In the genomic region with DNA sequence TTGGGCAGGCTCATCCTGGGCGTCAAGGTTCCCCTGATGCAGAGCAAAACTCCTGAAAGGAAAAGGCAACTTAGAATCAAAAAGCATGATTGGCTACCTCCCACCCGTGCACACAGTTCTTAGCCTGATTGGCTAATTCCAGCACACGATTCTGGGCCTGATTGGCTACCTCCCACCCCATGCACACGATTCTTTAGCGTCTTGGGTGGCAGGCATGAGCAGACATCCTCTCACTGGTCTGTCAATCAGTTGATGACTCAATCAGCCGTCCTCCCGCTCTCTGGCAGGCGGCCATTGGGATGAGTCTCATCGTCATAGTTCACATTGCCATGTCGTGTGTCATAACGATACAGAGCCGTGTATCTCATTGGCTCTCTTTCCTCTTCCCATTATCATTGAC, we compare ENCODE assay signal across 11 mouse cellular contexts. TPM values are rescaled to one million over a fixed set of nuclear protein-coding genes. Genes with fewer than 3 reads are reported as not detected.
DNase-seq lines count a peak whose midpoint lies in the region; ATAC-seq and TF ChIP-seq lines count a peak whose summit lies in the region.
"Had no signal": no experiment of that assay in that cellular context is flagged by ENCODE, and none has a peak within 500 bp of the region (broad histone marks: within the 10 kb centered on the region; RNA-seq: fewer than 3 reads in every experiment).

No protein-coding gene starts in this region.

- no peaks in the 10 kb centered on the region for H3K79me2 ChIP-seq in MEL (ENCODE audit: control insufficient read depth, insufficient read depth, low read length, poor library complexity)

- no peak overlapping the region for H3K4me3 ChIP-seq in kidney, embryonic 14.5 days (ENCODE audit: low read length)
- H3K4me3 ChIP-seq in kidney, embryonic 15.5 days (replicated peaks), result no peak overlapping the region
- H3K4me3 ChIP-seq in MEL (ENCODE audit: control insufficient read depth in 1 of 2, insufficient read depth in 1 of 2, low read depth in 2 of 2, low read length in 2 of 2), result no peak overlapping the region
- no peak overlapping the region for H3K4me3 ChIP-seq in lung, embryonic 16.5 days (ENCODE audit: low read length)
- H3K4me3 ChIP-seq: embryonic facial prominence, embryonic 13.5 days; limb, embryonic 15.5 days had no signal

- no peak for TF ChIP-seq EP300 in MEL (IDR thresholded peaks at IDR 0.05; ENCODE audit: low read depth in 1 of 2, low read length in 2 of 2)

- no peaks in the 10 kb centered on the region for H3K9me3 ChIP-seq in kidney, embryonic 14.5 days (ENCODE audit: control insufficient read depth, low read length)
- H3K9me3 ChIP-seq in kidney, embryonic 15.5 days (replicated peaks), result no peaks in the 10 kb centered on the region
- H3K9me3 ChIP-seq in MEL (replicated peaks; ENCODE audit: insufficient read depth, low read length), result no peaks in the 10 kb centered on the region
- no peaks in the 10 kb centered on the region for H3K9me3 ChIP-seq in lung, embryonic 16.5 days (ENCODE audit: control insufficient read depth, low read length)
- H3K9me3 ChIP-seq: embryonic facial prominence, embryonic 13.5 days; limb, embryonic 15.5 days had no signal

- peak; percentile 9; the same call in 1 of the 2 replicates for ATAC-seq in kidney, embryonic 14.5 days (ENCODE audit: low FRiP score, low TSS enrichment)
- no peak for ATAC-seq in kidney, embryonic 15.5 days (replicated peaks; ENCODE audit: low FRiP score)
- ATAC-seq in lung, embryonic 16.5 days (ENCODE audit: low read depth), result peak; percentile 53; the same call in 1 of the 2 replicates
- no peak for ATAC-seq in frontal cortex, adult (ENCODE audit: low TSS enrichment)
- ATAC-seq in monocyte, adult 5-6 weeks (replicated peaks; ENCODE audit: insufficient number of reproducible peaks, low FRiP score, low TSS enrichment, poor library complexity, severe bottlenecking), result no peak

- no peak overlapping the region for H3K27ac ChIP-seq in kidney, embryonic 14.5 days (ENCODE audit: low read depth, low read length)
- H3K27ac ChIP-seq in kidney, embryonic 15.5 days, result no peak overlapping the region
- H3K27ac ChIP-seq in MEL (ENCODE audit: control insufficient read depth, low read depth, low read length), result no peak overlapping the region
- H3K27ac ChIP-seq in lung, embryonic 16.5 days (ENCODE audit: low read length), result no peak overlapping the region
- H3K27ac ChIP-seq: embryonic facial prominence, embryonic 13.5 days; limb, embryonic 15.5 days had no signal

- no peak overlapping the region for H3K4me2 ChIP-seq in kidney, embryonic 14.5 days (replicated peaks; ENCODE audit: low read depth, low read length)
- H3K4me2 ChIP-seq in kidney, embryonic 15.5 days, result no peak overlapping the region
- no peak overlapping the region for H3K4me2 ChIP-seq in lung, embryonic 16.5 days (ENCODE audit: low read depth, low read length)
- H3K4me2 ChIP-seq: embryonic facial prominence, embryonic 13.5 days; limb, embryonic 15.5 days had no signal

- peak; percentile 20 for DNase-seq in MEL (ENCODE audit: low read depth, low spot score)
- peak; percentile 92 to 95 for DNase-seq in adrenal gland, postnatal 36 days
- DNase-seq in heart, postnatal 14 days, result no peak

- H3K36me3 ChIP-seq in kidney, embryonic 14.5 days (ENCODE audit: control insufficient read depth, insufficient read depth, low read length), result no peaks in the 10 kb centered on the region
- no peaks in the 10 kb centered on the region for H3K36me3 ChIP-seq in kidney, embryonic 15.5 days
- peaks cover 0 to 2% of the 10 kb centered on the region in 2 experiments; a peak in 1 of 4 replicates for H3K36me3 ChIP-seq in MEL (ENCODE audit: control insufficient read depth in 1 of 2, insufficient read depth in 2 of 2, low read length in 2 of 2)
- H3K36me3 ChIP-seq in lung, embryonic 16.5 days (ENCODE audit: control insufficient read depth, insufficient read depth, low read length), result no peaks in the 10 kb centered on the region
- H3K36me3 ChIP-seq: embryonic facial prominence, embryonic 13.5 days; limb, embryonic 15.5 days had no signal

- no peak overlapping the region for H3K9ac ChIP-seq in kidney, embryonic 14.5 days (ENCODE audit: low read depth, low read length)
- no peak overlapping the region for H3K9ac ChIP-seq in kidney, embryonic 15.5 days
- H3K9ac ChIP-seq in MEL (ENCODE audit: control insufficient read depth, low read depth, low read length, poor library complexity, severe bottlenecking), result no peak overlapping the region
- H3K9ac ChIP-seq in lung, embryonic 16.5 days (ENCODE audit: low read length), result no peak overlapping the region
- H3K9ac ChIP-seq: embryonic facial prominence, embryonic 13.5 days; limb, embryonic 15.5 days had no signal

- TF ChIP-seq CTCF in MEL (IDR thresholded peaks at IDR 0.05 in 2 of 3, conservative IDR thresholded peaks at IDR 0.05 in 1 of 3; ENCODE audit: control insufficient read depth in 1 of 3, insufficient read depth in 1 of 3, low read depth in 2 of 3, low read length in 3 of 3, poor library complexity in 1 of 3, severe bottlenecking in 1 of 3), result no peak

- H3K27me3 ChIP-seq in kidney, embryonic 14.5 days (ENCODE audit: control insufficient read depth, insufficient read depth, low read length), result no peaks in the 10 kb centered on the region
- H3K27me3 ChIP-seq in kidney, embryonic 15.5 days, result no peaks in the 10 kb centered on the region
- peaks cover 0 to 4% of the 10 kb centered on the region in 2 experiments; a peak in 2 of 4 replicates for H3K27me3 ChIP-seq in MEL (ENCODE audit: control insufficient read depth in 1 of 2, insufficient read depth in 2 of 2, low read length in 2 of 2)
- H3K27me3 ChIP-seq in lung, embryonic 16.5 days (ENCODE audit: control insufficient read depth, insufficient read depth, low read depth, low read length), result no peaks in the 10 kb centered on the region

- no peak for TF ChIP-seq RAD21 in MEL (IDR thresholded peaks at IDR 0.05; ENCODE audit: low read depth, low read length)

- intact Hi-C loops in heart, postnatal 14 days (cut with DNase I), result no loop called here

- no peak for TF ChIP-seq POLR2A in MEL (IDR thresholded peaks at IDR 0.05; ENCODE audit: control insufficient read depth in 1 of 2, insufficient read depth in 1 of 2, low read depth in 1 of 2, low read length in 2 of 2, poor library complexity in 1 of 2)

- 72% methylated on average over 12 of the region's 12 CpGs for WGBS in kidney, embryonic 14.5 days
- WGBS in kidney, embryonic 15.5 days, result 67% methylated on average over 12 of the region's 12 CpGs
- WGBS in lung, embryonic 16.5 days, result 60% methylated on average over 12 of the region's 12 CpGs

- no peaks in the 10 kb centered on the region for H3K4me1 ChIP-seq in kidney, embryonic 14.5 days (ENCODE audit: control insufficient read depth, insufficient read depth, low read length)
- H3K4me1 ChIP-seq in kidney, embryonic 15.5 days, result peaks cover 4% of the 10 kb centered on the region; the same call in 1 of the 2 replicates
- peaks cover 0 to 5% of the 10 kb centered on the region in 2 experiments; a peak in 3 of 4 replicates for H3K4me1 ChIP-seq in MEL (ENCODE audit: control insufficient read depth in 1 of 2, insufficient read depth in 2 of 2, low read length in 2 of 2)
- peaks cover 11% of the 10 kb centered on the region for H3K4me1 ChIP-seq in lung, embryonic 16.5 days (replicated peaks; ENCODE audit: control insufficient read depth, insufficient read depth, low read length)

TF ChIP-seq in MEL, 35 proteins besides CTCF, POLR2A, EP300 and RAD21 (continues in another document):
- no peak for TF ChIP-seq SIN3A (IDR thresholded peaks at IDR 0.05; ENCODE audit: low read length)

RNA-seq across cellular contexts. Expression of gene Kcne1, which starts 10.3 kb away (rescaled TPM):
- 0.85 and 1.5 TPM in 2 replicates for polyA plus RNA-seq in kidney, embryonic 14.5 days (2014; fragmentation: Nextera tagmentation; extraction: Ambion mirVana)
- polyA plus RNA-seq in kidney, embryonic 15.5 days (2015; fragmentation: Nextera tagmentation; extraction: Ambion mirVana), result 1.8 and 2.0 TPM in 2 replicates
- not detected in 2 replicates for total RNA-seq in MEL (2012; rRNA removed)
- polyA plus RNA-seq in MEL (2012; ENCODE audit: insufficient read depth in 1 of 2, insufficient read length in 2 of 2, low read depth in 1 of 2, low replicate concordance in 2 of 2, missing spikeins in 1 of 2), result not detected
- not detected for total RNA-seq in adrenal gland, postnatal 36 days (2021)
- 0.63 and 1.0 TPM in 2 replicates for polyA plus RNA-seq in lung, embryonic 16.5 days (2015; fragmentation: Nextera tagmentation; extraction: Ambion mirVana)
- total RNA-seq in monocyte, adult 5-6 weeks (2017), result not detected in 3 replicates
- 100 to 1,000 TPM; 171 to 231 TPM for total RNA-seq in heart, postnatal 14 days (2021)
- total RNA-seq: hematopoietic stem cell, adult 5-6 weeks had no signal

RNA-seq across cellular contexts. Expression of gene Fam243, which starts 27.7 kb away (rescaled TPM):
- 0.08 TPM in 1 of 2 replicates, not detected in the other for polyA plus RNA-seq in kidney, embryonic 14.5 days (2014; fragmentation: Nextera tagmentation; extraction: Ambion mirVana)
- not detected in 2 replicates for polyA plus RNA-seq in kidney, embryonic 15.5 days (2015; fragmentation: Nextera tagmentation; extraction: Ambion mirVana)
- total RNA-seq in MEL (2012; rRNA removed), result not detected in 2 replicates
- not detected for polyA plus RNA-seq in MEL (2012; ENCODE audit: insufficient read depth in 1 of 2, insufficient read length in 2 of 2, low read depth in 1 of 2, low replicate concordance in 2 of 2, missing spikeins in 1 of 2)
- not detected for total RNA-seq in adrenal gland, postnatal 36 days (2021)
- not detected in 2 replicates for polyA plus RNA-seq in lung, embryonic 16.5 days (2015; fragmentation: Nextera tagmentation; extraction: Ambion mirVana)
- total RNA-seq in monocyte, adult 5-6 weeks (2017), result not detected in 3 replicates
- 1 to 10 TPM; 1.2 to 1.4 TPM for total RNA-seq in heart, postnatal 14 days (2021)
- total RNA-seq: hematopoietic stem cell, adult 5-6 weeks had no signal
- polyA plus RNA-seq: embryonic facial prominence, embryonic 13.5 days; limb, embryonic 15.5 days had no signal

RNA-seq across cellular contexts. Expression of gene Smim11, which starts 47.9 kb away (rescaled TPM):
- 125 and 160 TPM in 2 replicates for polyA plus RNA-seq in kidney, embryonic 14.5 days (2014; fragmentation: Nextera tagmentation; extraction: Ambion mirVana)
- 126 and 141 TPM in 2 replicates for polyA plus RNA-seq in kidney, embryonic 15.5 days (2015; fragmentation: Nextera tagmentation; extraction: Ambion mirVana)
- 70.3 and 84.7 TPM in 2 replicates for total RNA-seq in MEL (2012; rRNA removed)
- 10 to 100 TPM in 1 of 2 experiments, not detected in 1; 81.5 TPM for polyA plus RNA-seq in MEL (2012; ENCODE audit: insufficient read depth in 1 of 2, insufficient read length in 2 of 2, low read depth in 1 of 2, low replicate concordance in 2 of 2, missing spikeins in 1 of 2)
- total RNA-seq in adrenal gland, postnatal 36 days (2021), result 10 to 100 TPM; 56.5 to 61.6 TPM
- 132 and 142 TPM in 2 replicates for polyA plus RNA-seq in lung, embryonic 16.5 days (2015; fragmentation: Nextera tagmentation; extraction: Ambion mirVana)
- 47.9 to 91.8 TPM (median 57.4 TPM) in 3 replicates for total RNA-seq in monocyte, adult 5-6 weeks (2017)
- 10 to 100 TPM; 54.2 to 57.5 TPM for total RNA-seq in heart, postnatal 14 days (2021)

RNA-seq across cellular contexts. Expression of gene Kcne2, which starts 56.8 kb away (rescaled TPM):
- not detected in 2 replicates for polyA plus RNA-seq in kidney, embryonic 14.5 days (2014; fragmentation: Nextera tagmentation; extraction: Ambion mirVana)
- 0.10 and 0.27 TPM in 2 replicates for polyA plus RNA-seq in kidney, embryonic 15.5 days (2015; fragmentation: Nextera tagmentation; extraction: Ambion mirVana)
- total RNA-seq in MEL (2012; rRNA removed), result not detected in 2 replicates
- polyA plus RNA-seq in MEL (2012; ENCODE audit: insufficient read depth in 1 of 2, insufficient read length in 2 of 2, low read depth in 1 of 2, low replicate concordance in 2 of 2, missing spikeins in 1 of 2), result under 1 TPM in 1 of 2 experiments, not detected in 1; 0.06 TPM
- under 1 TPM in 1 of 2 experiments, not detected in 1; 0.16 TPM for total RNA-seq in adrenal gland, postnatal 36 days (2021)
- polyA plus RNA-seq in lung, embryonic 16.5 days (2015; fragmentation: Nextera tagmentation; extraction: Ambion mirVana), result 1.3 and 1.4 TPM in 2 replicates
- total RNA-seq in monocyte, adult 5-6 weeks (2017), result not detected in 3 replicates
- not detected for total RNA-seq in heart, postnatal 14 days (2021)
- total RNA-seq: hematopoietic stem cell, adult 5-6 weeks had no signal

Comparison
In these comparisons a context has a peak if more than half of its experiments do, and no peak if none do; other contexts are left out.
1. ATAC-seq: peak in kidney, embryonic 14.5 days (single experiment) and lung, embryonic 16.5 days (single experiment); none in kidney, embryonic 15.5 days (single experiment), frontal cortex, adult (single experiment) and monocyte, adult 5-6 weeks (single experiment).
2. DNase-seq: peak in MEL (single experiment) and adrenal gland, postnatal 36 days (2 of 2); none in heart, postnatal 14 days (0 of 2).
3. RNA of gene Kcne1, which starts 10.3 kb away (total RNA-seq): 171 to 231 TPM in heart, postnatal 14 days; not detected in MEL, not detected in adrenal gland, postnatal 36 days and not detected in monocyte, adult 5-6 weeks; every median in the first group is over 100 times any median in the second.